Mouse (Mus musculus): Measurements from ENCODE around the gene Glra1.

DNA sequence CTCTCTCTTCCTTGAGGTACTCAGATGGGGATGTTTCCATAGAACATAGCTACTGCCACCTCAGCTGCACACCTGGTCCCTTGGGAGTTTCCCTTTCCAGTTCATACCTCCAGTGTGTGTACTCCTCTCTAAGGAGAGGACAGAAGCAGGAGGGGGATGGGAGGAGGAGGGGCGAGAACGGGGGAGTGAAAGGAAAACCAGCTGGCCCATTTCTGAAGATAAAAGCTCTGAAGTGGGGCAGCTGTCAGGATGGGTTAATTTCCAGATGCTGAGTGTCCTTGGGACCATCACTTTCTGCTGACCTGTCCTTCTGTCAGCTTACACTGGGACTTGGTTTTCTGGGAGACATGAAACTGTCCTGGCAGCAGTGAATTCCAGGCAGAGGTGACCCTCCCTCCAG lies 73.2 kb downstream of the Glra1 start:
- TF ChIP-seq CTCF (IDR thresholded peaks at IDR 0.05; ENCODE audit: borderline replicate concordance, extremely low read depth, insufficient read depth, insufficient read length), result no peak
- TF ChIP-seq POLR2A (IDR thresholded peaks at IDR 0.05; ENCODE audit: borderline replicate concordance, extremely low read depth, insufficient read depth, insufficient read length, poor library complexity, severe bottlenecking), result no peak
